Mouse (Mus musculus) adrenal gland, adult 8-10 months (tissue): ENCODE results near the gene Clpp. TPM values are rescaled to one million over a fixed set of nuclear protein-coding genes. Genes with fewer than 3 reads are reported as not detected.

Experiments used
- DNase-seq: peaks from one replicate; pipeline ENCODE4 v3.0.0; 2022
- total RNA-seq, 4 experiments: library from RNA; stranded (reverse); gene quantifications; 2 replicates each; pipeline ENCODE4 v1.2.4; 2022

Clpp gene
- total RNA-seq, 4 experiments from 2014 or later: 112 to 127 (median 116) TPM

DNA sequence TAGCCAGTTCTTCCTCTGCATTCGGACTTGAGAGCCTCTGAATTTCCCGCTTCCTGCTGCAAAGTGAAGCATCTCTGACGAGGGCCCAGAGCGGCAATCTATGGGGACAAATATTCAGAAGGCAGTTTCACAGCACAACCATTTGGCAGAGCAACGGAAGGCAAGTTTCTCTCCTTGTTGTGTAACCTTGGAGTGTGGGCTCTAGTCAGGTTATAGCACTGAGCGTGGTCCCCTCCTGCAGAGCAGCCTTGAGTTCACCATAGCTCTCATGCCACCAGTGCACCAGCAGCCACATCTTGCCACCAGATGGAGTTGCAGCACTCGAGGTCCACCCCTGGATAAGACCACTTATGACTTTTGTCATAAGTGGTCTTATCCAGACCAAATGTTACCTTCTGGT, 1.7 kb upstream of the Clpp start:
- no peak for DNase-seq

DNA sequence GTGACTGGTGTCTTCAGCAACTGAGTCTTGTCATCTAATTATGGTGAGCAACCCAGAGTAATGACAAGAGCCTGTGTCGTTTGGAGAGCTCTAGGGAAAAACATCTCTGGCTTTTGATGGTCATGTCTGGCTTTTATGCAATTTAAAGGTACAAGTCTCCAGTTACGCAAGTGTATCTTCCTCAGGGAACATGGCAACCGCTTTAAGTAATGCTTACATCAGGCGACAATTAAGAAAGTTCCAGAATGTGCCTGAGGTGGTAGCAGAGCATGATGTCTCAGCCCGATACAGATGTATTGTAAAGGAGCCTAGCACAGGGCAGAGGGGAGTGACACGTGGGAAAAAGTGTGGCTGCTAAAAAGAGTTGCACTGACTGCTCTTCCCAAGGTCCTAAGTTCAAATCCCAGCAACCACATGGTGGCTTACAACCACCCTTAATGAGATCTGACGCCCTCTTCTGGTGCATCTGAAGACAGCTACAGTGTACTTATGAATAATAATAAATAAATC, 1.1 kb upstream of the Clpp start:
- DNase-seq: no peak

DNA sequence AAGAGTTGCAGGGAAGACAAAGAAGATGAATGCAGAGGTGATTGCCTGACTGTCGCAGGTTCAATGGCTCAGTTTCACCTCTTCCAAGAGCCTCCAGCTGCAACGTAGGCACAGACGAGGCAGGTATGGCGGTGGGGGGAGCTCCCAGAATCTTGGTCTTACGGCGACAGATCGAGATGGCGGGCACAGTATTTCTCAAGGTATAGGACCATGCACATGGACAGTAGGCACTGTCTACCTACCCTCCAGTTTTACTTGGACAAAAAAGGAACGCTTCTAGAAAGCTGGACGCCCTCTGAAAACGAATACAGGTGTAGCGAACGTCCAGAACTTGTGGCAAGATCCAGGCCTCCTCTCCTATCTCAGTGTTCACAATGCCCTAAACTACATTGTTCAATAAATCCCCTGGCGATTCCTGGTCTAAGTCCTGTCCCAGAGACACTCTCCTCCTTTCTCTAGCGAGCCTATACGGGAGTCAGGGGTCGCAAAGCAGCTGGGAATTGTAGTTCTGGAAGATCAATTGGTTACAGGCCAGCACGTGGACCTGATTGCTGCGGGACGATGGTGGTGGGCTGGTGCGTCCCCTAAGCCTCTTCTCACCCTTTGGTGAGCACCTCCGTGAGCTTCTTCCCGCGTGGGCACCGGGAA, 514 bp upstream of the Clpp start:
- no peak for DNase-seq

DNA sequence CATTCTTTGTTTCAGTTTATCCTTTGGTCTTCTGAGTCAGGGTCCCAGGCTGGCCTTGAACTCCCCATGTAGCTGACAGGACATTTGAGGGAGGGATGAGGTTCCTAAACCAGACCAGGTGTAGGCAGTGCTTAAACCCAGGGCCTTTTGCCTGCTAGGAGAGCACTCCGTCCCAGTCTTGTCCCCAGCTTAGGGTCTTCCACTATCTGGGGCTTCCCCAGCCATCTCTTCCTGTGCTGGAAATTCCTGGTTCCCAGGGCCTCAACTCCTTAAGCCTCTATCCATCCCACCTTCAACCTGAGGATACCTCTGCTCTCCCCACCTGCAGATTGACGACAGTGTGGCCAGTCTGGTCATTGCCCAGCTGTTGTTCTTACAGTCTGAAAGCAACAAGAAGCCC, 861 bp downstream of the Clpp start:
- no peak for DNase-seq

DNA sequence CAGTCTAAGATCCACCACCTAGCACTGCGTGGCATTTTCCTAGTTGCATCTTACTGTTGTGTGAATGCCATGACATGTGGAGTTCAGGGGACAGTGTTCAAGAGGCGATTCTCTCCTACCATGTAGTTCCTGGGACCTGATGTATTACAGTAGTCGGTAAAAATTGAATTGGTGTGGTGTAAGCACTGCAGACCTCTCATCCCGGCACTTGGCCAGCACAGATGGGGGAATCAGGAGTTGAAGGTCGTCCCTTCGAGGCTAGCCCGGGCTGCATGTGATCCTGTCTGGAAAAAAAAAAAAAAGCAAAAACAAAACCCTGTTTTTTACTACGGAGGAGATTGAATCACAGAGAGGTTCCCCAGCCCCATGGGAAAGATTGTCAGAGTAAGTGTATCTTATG, 4.9 kb downstream of the Clpp start:
- no peak for DNase-seq

DNA sequence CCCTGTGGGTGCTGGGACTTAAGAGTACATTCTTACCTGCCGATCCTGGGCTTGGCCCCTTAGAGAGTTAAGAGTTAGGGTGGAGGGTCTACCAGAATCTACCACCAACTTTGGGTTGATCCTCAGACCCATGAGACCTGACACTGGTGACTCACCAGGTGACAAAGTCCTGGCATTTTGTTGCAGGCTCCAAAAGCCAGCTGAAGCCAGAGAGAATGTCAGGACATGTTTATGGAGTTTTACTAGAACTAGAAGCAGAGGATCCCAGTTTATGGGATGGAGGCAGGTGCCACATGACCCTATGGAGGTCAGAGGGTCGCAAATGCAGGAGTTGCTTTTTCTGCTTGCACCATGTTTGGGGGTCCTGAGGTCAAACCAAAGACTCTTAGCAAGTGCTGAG, 6.4 kb downstream of the Clpp start:
- no peak for DNase-seq

DNA sequence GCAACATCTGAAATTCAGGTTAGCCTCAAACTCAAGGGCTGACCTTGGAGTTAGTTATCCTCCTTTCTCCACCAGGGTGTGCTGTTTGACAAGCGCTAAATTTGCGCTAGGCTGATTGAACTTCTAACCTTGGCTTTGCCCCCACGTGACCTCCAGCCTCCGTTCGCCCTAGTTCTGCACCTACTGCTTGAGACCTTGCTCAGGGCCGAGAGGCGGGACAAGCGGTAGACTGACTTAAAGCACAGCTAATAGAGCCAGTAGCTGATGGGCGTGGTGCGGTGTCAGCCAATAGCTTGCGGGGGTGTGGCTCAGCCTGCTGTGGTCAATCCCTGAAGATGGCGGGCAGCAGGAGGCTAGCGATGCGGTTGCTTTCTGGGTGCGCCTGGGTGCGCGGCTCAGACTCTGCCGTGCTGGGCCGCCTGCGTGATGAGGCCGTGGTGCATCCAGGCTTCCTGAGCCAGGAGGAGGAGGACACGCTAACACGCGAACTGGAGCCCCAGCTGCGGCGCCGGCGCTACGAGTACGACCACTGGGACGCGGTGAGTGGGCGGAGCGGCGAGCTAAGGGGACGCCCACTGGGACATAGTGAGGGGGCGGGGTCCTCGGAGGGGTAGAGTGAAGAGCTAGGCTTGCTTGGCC, 7.0 kb downstream of the Clpp start, which contains the start of gene Alkbh7:
Gene Alkbh7 (plus strand): TSS at position 311 of the 639 bp plus-strand sequence.
- peak; percentile 98 for DNase-seq

DNA sequence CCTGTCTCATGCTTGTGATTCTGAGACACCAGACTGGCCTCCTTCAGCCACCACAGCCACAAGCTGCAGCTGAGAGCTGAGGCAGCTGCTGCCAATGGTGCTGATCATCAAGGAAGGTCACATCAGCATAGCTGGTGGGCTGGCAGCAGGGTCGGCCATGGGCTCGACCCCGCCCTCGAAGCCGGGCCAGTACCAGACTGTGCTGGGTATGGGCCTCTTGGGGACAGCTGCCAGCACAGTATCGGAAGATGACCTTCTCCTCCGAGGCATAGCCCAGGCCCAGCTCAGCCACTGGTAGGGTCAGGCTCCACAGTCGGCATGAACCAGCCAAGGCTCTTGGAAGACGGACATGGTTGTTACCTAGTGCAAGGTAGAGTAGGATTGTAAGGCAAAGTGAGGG, 9.3 kb downstream of the Clpp start:
- DNase-seq: no peak

DNA sequence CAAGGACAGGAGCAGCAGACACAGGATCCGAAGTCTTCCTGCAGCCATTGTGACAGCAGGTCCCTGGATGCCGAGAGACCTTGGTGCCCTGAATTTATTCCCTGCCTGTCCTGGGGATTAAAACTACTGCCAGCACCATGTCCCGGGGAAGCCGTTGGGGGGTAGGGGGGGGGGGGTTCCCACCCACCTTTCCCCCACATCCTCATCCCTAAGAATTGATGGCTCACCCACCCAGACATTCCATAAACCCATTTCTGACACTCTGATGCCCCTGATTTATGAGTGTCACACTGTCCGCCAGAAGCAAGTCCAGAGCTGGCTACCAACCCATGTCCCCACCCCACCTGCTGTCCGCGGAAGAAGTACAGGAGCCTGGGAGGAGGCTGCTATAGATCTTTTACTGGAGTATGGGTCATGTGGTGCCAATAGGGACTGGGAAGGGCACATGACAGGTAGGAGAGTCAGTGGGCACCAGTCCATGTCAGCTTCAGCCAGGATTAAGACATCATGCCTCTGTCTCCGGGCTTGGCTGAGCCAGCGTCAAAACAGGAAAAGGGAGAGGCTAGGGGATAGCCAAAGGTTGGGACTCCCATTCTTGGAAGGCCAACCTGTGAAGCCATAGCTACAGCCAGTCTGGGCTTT, 10.0 kb downstream of the Clpp start, which contains the start of gene Pspn:
Gene Pspn (minus strand): TSS at position 51 of the 642 bp plus-strand sequence.
- no peak for DNase-seq

DNA sequence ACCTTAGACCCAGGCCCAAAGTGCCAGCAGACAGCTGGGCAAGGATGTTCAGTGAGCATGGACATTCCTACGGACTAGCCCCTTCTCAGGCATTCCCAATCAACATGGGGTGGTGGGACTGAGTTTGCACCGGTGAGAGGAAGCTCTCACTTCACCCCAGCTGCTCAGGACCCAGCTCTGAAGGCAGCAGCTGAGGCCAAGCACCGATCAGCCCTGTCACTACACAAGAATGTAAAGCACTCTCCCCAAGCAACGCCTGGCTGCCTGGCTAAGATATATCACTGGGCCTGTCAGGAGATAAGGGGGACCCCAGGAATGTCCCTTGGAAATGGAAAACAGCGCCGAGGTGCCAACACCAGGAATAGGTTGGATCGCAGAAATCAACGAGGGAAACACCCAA, 11.1 kb downstream of the Clpp start:
- DNase-seq: no peak

DNA sequence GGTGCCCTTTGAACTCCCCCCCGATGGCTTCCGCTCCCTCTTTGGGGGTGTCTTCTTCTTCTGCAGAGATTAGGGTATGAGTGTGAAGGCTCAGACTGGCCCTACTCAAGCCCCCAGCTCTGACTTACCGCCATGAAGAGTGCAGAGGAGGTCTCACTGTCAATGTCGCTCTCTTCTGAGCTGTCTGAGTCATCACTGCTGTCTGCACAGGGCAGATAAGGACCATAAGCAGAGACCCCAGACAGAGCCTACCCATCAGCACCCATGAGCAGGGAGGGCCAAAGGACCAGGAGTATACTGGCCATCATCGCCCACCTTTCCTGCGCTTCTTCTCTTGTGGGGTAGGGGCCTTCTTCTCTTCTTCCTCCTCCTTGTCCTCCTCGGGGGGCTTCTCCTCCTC, 13.9 kb downstream of the Clpp start:
- DNase-seq: no peak

DNA sequence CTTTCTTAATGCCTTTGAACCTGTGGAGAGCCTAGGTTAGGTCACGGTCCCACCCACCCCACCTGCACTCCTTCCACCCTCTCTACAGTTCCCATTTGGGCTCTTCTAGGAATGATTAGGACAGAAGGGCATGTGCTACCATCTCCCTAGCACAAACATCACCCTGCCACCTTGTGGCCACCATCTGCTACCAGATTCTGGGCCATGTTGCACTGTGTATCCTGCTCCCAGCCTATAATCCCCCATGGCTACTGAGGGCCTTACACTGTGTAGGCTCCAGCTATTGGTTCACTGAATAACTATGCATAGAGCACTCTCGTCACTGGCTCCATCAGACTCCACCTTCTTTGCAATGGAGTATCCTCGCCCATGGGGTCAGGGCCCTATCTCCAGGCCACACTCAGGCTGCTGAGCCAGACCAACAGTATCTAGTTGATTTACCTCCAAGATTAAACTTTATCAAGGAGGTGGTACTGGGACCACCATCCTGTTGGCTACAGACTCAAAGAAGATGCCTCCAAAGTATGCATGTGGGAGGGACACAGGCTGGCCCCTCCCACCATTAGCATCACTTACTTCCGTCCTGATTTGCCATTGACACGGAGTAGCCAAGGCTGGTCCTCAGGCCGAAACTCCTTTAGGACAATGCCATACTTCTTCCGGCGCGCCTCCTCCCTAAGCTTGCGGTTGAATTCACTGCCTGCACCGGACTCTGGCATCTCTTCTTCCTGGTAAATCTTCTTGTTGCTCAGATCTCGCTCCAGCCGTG, 17.2 kb downstream of the Clpp start:
- no peak for DNase-seq

DNA sequence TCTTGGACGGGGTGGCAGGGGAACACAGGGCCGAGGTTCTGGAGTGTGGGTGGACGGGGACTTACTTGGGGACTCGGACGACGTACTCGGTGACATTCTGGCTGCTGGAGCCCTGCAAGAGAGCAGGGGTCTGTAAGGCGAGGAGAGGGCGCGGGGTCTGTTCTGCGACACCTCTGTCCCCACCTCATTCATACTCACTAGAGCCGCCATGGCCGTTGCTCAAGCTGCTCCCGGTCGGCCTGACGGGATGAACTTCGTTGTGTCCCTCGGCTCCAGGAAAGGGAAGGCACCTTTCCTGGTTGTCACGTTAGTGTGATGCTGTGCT, 20.8 kb downstream of the Clpp start:
- DNase-seq: no peak

DNA sequence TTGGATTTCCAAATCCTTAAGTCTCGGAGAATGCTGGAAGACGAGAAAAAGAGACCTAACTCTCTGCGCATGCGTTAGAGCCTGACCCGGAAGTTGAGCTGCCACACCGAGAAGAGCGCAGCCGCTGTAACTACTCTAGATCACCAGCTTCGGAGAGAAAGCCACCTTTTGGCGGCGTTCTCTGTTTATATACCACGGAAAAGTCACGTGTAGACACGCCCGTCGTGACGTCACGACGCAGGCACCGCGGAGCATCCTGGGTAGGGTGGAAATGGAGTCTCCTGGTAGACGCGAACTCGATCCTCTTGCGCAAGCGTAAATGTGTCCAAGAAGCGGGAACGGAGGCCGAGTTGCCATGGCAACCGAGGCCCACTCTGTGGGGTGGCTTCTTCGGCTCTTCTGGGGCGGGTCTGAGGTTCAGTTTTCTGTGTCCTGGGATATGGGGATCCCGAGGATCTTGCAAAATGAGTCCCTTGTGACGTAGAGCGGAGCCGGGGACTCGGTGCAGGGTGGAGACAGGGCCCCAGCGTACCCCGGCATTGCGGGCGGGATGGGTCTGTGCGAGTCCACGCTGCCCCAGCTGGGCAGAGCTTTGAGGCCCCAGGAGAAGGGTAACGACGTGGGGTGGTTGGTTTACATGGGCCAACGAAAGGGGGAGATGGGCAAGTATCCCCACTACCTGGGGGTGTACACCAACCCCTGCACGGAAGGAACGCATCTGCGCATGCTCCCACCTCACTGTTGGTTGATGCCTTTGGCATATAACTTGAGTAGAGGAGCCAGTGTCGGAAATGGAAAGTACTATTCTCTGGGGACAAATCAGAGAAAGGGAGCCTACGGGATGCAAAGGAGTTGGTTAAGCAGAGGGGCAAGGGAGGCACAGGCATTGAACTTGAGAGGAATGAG, 21.4 kb downstream of the Clpp start, which contains the start of the genes Gtf2f1 and Gm17949:
Gene Gtf2f1 (minus strand): TSS at position 53 of the 906 bp plus-strand sequence.
Gene Gm17949 (plus strand): TSS at position 234 of the 906 bp plus-strand sequence.
- DNase-seq: peak; percentile 91

DNA sequence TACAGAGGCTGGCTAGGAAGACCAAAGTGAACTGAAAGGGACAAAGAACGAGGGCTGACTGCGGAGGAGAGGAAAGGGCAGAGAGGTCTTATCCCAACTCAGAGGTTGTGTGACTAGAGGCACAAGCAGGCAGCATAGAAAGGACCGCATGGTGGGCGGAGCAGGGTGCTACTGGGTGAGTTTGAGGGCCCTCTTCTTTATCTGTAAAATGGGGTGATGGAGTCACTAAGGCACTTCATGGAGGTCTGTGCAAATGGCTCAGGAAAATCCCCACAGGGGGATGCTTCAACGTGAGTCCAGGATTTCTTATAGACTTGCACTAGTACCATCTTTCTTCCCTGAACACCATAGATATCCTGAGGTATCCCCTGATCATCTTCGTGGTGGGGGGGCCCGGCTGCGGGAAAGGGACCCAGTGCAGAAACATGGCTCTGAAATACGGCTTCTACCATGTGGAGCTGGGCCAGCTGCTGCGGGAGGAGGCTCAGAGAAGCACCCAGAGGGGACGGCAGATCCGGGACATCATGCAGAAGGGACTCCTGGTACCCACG, 22.2 kb downstream of the Clpp start:
- no peak for DNase-seq

DNA sequence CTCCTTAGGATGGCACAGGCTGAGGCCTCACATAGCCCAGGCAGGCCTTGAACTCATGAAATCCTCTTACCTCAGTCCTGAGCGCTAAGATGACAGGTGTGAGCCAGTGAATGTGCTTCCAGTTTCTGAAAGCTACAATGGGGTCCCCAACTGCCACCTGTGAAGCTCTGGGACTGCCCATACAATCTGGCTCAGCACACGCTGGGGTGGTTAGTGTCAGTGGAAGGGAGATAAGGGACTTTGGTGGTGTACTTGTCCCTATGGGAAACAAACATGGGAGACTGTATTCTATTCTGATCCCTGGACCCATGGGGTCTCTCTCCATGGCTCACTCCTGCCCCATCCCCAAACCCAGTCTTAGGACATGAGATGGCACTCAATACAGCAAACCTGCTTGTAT, 29.6 kb downstream of the Clpp start:
- no peak for DNase-seq

DNA sequence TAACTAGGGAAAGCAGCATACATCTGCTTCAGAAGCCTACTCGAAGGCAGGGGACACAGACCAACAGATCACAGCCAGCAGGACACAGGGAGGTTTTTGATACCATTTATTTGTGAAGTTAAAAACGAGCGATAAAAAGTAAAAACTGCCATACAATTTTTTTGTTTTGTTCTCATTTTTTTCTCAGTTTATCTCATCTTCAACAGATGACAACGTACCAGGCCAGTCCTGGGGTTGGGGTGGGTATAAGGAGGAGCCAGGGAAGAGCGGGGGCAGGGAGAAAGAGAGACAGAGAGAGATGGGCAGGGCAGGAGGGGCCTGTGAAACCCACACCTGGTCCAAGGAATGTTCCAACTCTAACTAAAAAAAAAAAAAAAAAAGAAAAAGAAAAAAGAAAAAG, 30.9 kb downstream of the Clpp start:
- DNase-seq: no peak

DNA sequence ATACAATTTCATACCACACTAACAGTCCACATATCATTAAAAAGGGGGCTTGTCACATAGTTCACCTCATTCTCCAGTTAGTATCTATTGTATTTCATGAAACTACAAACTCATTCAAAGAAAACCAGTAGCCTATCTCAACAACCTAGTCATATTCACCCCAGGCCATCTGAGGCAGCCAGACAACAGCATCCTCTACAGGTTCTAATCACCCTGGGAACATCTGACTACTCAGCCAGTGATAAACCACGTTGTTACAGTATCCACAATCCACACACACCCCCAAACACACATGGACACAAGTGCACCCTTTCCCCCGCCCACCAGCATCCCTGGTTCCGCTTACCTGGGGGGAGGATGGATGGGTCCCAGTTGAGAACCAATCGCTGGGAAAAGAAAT, 37.4 kb downstream of the Clpp start:
- no peak for DNase-seq

DNA sequence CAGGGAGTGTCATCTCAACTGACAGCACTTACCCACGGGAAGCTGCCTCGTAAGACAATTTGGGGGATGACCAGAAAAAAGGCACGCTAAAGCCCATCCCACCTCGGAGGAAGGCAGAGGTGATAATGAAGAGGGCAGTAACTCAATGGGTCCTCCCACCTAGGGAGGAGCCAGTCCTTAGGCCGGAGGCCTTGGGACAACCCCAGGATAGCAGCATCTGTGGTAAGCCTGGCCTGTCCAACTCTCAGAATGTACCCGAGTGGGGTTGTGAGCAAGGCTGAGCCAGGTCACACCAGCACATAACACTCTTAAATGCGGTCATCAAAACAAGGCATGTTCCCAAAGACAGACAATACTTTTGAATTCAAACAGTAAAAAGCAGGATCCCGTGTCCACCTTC, 39.6 kb downstream of the Clpp start:
- no peak for DNase-seq

DNA sequence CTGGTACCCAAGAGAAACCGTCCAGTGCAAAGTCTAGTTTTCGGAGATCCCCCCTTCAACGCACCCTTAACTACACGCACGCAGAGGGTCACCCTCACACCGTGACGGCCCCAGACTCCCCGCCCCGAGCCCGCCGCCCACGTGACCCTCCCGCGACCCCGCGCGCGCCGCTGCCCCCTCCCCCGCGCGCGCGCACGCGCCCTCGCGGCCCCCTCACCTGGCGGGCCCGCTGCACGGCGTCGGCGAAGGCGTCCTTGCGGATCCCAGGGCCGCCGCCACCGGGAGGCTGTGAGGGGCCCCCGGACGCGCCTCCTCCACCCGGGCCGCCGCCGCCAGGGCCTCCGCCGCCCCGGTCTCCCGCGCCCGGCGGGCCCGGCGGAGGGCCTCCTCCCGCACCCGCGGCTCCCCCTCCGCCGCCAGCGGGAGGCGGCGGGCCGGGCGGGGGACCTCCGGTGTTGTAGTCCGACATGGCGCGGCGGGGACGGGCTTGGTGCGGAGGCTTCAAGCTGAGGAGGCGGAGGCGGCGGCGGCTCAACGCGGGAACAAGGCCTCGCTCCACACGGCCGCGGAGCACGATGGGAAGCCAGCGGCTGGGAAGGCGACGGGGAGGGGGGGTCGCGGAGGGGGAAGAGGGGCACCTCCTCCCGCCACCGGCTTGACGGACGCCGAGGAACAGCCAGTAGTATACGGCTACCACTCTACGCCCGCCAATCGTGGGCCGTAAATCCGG, 41.0 kb downstream of the Clpp start, which contains the start of gene Khsrp:
Gene Khsrp (minus strand): TSS at position 592 of the 730 bp plus-strand sequence.
- DNase-seq: no peak
